Mouse (Mus musculus): ENCODE measurements around the gene Synm. TPM values are rescaled to one million over a fixed set of nuclear protein-coding genes. Genes with fewer than 3 reads are reported as not detected.

The Synm gene
- total and polyA plus RNA-seq, 2 experiments from 2014 or later: 4.7 to 6.0 TPM

GRCm38 (mm10) chr7:67701252-67701914 is 58.2 kb downstream of the Synm start:
- H3K27me3 ChIP-seq (ENCODE audit: insufficient read depth, low read length): no peaks in the 10 kb centered on the region
- H3K9ac ChIP-seq (replicated peaks; ENCODE audit: low read length, poor library complexity, severe bottlenecking): no peak overlapping the region
- TF ChIP-seq CTCF (IDR thresholded peaks at IDR 0.05): no peak
- no peak overlapping the region for H3K4me3 ChIP-seq (ENCODE audit: low read depth, low read length)
- no peaks in the 10 kb centered on the region for H3K9me3 ChIP-seq (ENCODE audit: low read length)
- no peak overlapping the region for H3K4me2 ChIP-seq (ENCODE audit: low read depth, low read length, poor library complexity, severe bottlenecking)
- WGBS: 64% methylated on average over 17 of the region's 17 CpGs
- no peaks in the 10 kb centered on the region for H3K36me3 ChIP-seq (ENCODE audit: insufficient read depth, low read length)
- H3K4me1 ChIP-seq (ENCODE audit: insufficient read depth, low read length): no peaks in the 10 kb centered on the region
- DNase-seq (ENCODE audit: low spot score) (no peak), ATAC-seq (ENCODE audit: low FRiP score) (no peak)
- no peak overlapping the region for H3K27ac ChIP-seq (ENCODE audit: low read depth, low read length)

- TF ChIP-seq CTCF (IDR thresholded peaks at IDR 0.05): peak; percentile 56
- no peak overlapping the region for H3K4me2 ChIP-seq (ENCODE audit: low read depth, low read length, poor library complexity, severe bottlenecking)
- DNase-seq (ENCODE audit: low spot score): no peak
These were observed 58.7 kb downstream of the Synm start for GRCm38 (mm10) chr7:67700846-67701245.

GRCm38 (mm10) chr7:67699301-67699700 is 60.2 kb downstream of the Synm start:
- ATAC-seq (ENCODE audit: low FRiP score): no peak
- H3K4me2 ChIP-seq (ENCODE audit: low read depth, low read length, poor library complexity, severe bottlenecking): no peak overlapping the region
- no peak for TF ChIP-seq CTCF (IDR thresholded peaks at IDR 0.05)
- H3K9ac ChIP-seq (replicated peaks; ENCODE audit: low read length, poor library complexity, severe bottlenecking): no peak overlapping the region
- no peaks in the 10 kb centered on the region for H3K27me3 ChIP-seq (ENCODE audit: insufficient read depth, low read length)
- no peaks in the 10 kb centered on the region for H3K9me3 ChIP-seq (ENCODE audit: low read length)
- no peaks in the 10 kb centered on the region for H3K4me1 ChIP-seq (ENCODE audit: insufficient read depth, low read length)
- no peaks in the 10 kb centered on the region for H3K36me3 ChIP-seq (ENCODE audit: insufficient read depth, low read length)
- no peak for DNase-seq (ENCODE audit: low spot score)
- H3K27ac ChIP-seq (ENCODE audit: low read depth, low read length): no peak overlapping the region
- H3K4me3 ChIP-seq (ENCODE audit: low read depth, low read length): no peak overlapping the region
- 94% methylated on average over 4 of the region's 4 CpGs for WGBS

More at GRCm38 (mm10) chr7:67700846-67701245, 58.7 kb downstream of the Synm start:
- H3K9ac ChIP-seq (replicated peaks; ENCODE audit: low read length, poor library complexity, severe bottlenecking): no peak overlapping the region
- no peak for ATAC-seq (ENCODE audit: low FRiP score)
- H3K36me3 ChIP-seq (ENCODE audit: insufficient read depth, low read length): no peaks in the 10 kb centered on the region
- H3K27ac ChIP-seq (ENCODE audit: low read depth, low read length): no peak overlapping the region
- no peaks in the 10 kb centered on the region for H3K9me3 ChIP-seq (ENCODE audit: low read length)
- H3K4me1 ChIP-seq (ENCODE audit: insufficient read depth, low read length): no peaks in the 10 kb centered on the region
- no peaks in the 10 kb centered on the region for H3K27me3 ChIP-seq (ENCODE audit: insufficient read depth, low read length)
- no peak overlapping the region for H3K4me3 ChIP-seq (ENCODE audit: low read depth, low read length)

GRCm38 (mm10) chr7:67697892-67698630 is 61.5 kb downstream of the Synm start:
- no peak for TF ChIP-seq CTCF (IDR thresholded peaks at IDR 0.05)
- Histone ChIP-seq H3K4me2 (ENCODE audit: low read depth, low read length, poor library complexity, severe bottlenecking) (no peak overlapping the region), H3K9me3 (ENCODE audit: low read length) (no peaks in the 10 kb centered on the region), H3K27ac (ENCODE audit: low read depth, low read length) (no peak overlapping the region), H3K27me3 (ENCODE audit: insufficient read depth, low read length) (no peaks in the 10 kb centered on the region), H3K4me3 (ENCODE audit: low read depth, low read length) (no peak overlapping the region), H3K36me3 (ENCODE audit: insufficient read depth, low read length) (no peaks in the 10 kb centered on the region), H3K9ac (replicated peaks; ENCODE audit: low read length, poor library complexity, severe bottlenecking) (no peak overlapping the region), H3K4me1 (ENCODE audit: insufficient read depth, low read length) (no peaks in the 10 kb centered on the region)
- DNase-seq (ENCODE audit: low spot score) (no peak), ATAC-seq (ENCODE audit: low FRiP score) (no peak)
- WGBS: 90% methylated on average over 28 of the region's 28 CpGs

- DNase-seq (ENCODE audit: low spot score) (no peak), ATAC-seq (ENCODE audit: low FRiP score) (no peak)
- Histone ChIP-seq H3K4me1 (ENCODE audit: insufficient read depth, low read length) (no peaks in the 10 kb centered on the region), H3K27ac (ENCODE audit: low read depth, low read length) (no peak overlapping the region), H3K9ac (replicated peaks; ENCODE audit: low read length, poor library complexity, severe bottlenecking) (no peak overlapping the region), H3K9me3 (ENCODE audit: low read length) (no peaks in the 10 kb centered on the region), H3K36me3 (ENCODE audit: insufficient read depth, low read length) (no peaks in the 10 kb centered on the region), H3K4me3 (ENCODE audit: low read depth, low read length) (no peak overlapping the region), H3K27me3 (ENCODE audit: insufficient read depth, low read length) (no peaks in the 10 kb centered on the region), H3K4me2 (ENCODE audit: low read depth, low read length, poor library complexity, severe bottlenecking) (no peak overlapping the region)
- 95% methylated on average over 7 of the region's 7 CpGs for WGBS
- no peak for TF ChIP-seq CTCF (IDR thresholded peaks at IDR 0.05)
These were observed 63.6 kb downstream of the Synm start for GRCm38 (mm10) chr7:67695906-67696305.

- H3K9me3 ChIP-seq (ENCODE audit: low read length): no peaks in the 10 kb centered on the region
- H3K9ac ChIP-seq (replicated peaks; ENCODE audit: low read length, poor library complexity, severe bottlenecking): no peak overlapping the region
- TF ChIP-seq CTCF (IDR thresholded peaks at IDR 0.05): no peak
- no peaks in the 10 kb centered on the region for H3K36me3 ChIP-seq (ENCODE audit: insufficient read depth, low read length)
- H3K27ac ChIP-seq (ENCODE audit: low read depth, low read length): no peak overlapping the region
- DNase-seq (ENCODE audit: low spot score) (no peak), ATAC-seq (ENCODE audit: low FRiP score) (no peak)
- no peaks in the 10 kb centered on the region for H3K27me3 ChIP-seq (ENCODE audit: insufficient read depth, low read length)
- no peak overlapping the region for H3K4me3 ChIP-seq (ENCODE audit: low read depth, low read length)
- H3K4me2 ChIP-seq (ENCODE audit: low read depth, low read length, poor library complexity, severe bottlenecking): no peak overlapping the region
- WGBS: 92% methylated on average over 23 of the region's 23 CpGs
- no peaks in the 10 kb centered on the region for H3K4me1 ChIP-seq (ENCODE audit: insufficient read depth, low read length)
These were observed 66.6 kb downstream of the Synm start for GRCm38 (mm10) chr7:67692791-67693538.

Data from midbrain, postnatal 0 days (tissue).